Mouse (Mus musculus) testis, postnatal 14 days (tissue): ENCODE data around the gene Paqr5.
A peak's percentile ranks its signal among the peaks of the same experiment; 100 is the strongest.

Source experiments
- DNase-seq: peaks from one replicate; pipeline ENCODE4 v3.0.0; 2021; ENCODE audit warnings: low spot score

The Paqr5 gene

DNA sequence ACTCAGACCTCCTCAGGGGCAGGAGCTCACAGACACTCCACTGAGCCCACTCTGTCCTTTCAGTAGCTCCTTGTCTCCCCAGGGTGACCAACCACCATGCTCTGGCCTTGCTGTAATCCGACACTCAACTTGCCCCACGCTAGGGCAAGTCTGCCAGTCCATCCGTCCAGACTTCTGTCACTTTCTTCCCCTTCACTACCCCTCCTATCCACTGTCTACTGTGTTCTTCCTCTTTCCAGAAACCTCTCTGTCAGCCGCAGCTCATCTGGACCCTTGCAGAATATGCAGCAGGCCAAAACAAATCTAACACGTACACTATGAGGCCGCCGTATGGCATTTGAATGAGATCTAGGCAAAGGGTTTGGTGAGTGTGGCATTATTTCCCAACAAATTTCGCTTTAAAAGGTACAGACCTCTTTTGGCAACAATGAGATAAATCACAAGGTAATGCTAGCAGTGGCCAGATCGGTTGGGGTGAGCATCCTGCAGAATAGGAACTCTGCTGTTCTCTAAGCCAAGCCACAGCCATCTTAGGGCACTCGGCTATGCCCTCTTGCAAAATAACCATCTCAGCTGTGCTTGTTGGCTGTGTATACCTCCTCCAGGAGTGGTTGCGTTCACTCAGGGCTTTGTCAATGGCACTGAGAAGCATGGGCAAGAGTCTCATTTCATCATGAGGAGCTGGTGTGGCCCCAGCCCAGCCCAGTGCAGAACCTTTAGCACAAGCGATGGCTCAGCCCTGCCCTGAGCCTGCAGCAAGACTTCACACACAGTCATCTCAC is 13.1 kb downstream of the Paqr5 start:
- DNase-seq = no peak

GRCm38 (mm10) chr9:62008360-62008759 is 18.3 kb downstream of the Paqr5 start:
- no peak for DNase-seq

DNA sequence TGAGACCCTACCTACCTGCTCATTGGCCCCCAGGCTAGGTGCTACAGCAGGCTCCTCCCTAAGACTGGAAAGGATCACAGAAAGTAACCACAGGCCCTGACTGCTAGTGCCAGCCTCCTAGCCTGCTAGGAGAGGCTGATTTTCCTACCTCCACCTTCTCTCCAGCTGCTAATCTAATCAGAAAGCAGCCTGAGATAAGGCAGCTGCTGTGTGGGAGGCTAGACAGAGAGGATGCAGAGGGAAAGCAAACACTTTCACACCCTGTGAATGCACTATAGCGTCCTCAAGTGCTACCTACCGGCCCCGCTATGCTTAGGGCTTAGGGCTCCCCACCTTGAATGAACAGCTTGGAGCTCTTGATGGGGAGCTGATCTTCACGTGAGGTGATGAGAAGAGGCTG is 19.6 kb downstream of the Paqr5 start:
- DNase-seq = no peak

- no peak for DNase-seq
These were observed 23.0 kb downstream of the Paqr5 start for GRCm38 (mm10) chr9:62003611-62004010.

GRCm38 (mm10) chr9:61999653-62000420 is 26.8 kb downstream of the Paqr5 start:
- peak; percentile 21 for DNase-seq

DNA sequence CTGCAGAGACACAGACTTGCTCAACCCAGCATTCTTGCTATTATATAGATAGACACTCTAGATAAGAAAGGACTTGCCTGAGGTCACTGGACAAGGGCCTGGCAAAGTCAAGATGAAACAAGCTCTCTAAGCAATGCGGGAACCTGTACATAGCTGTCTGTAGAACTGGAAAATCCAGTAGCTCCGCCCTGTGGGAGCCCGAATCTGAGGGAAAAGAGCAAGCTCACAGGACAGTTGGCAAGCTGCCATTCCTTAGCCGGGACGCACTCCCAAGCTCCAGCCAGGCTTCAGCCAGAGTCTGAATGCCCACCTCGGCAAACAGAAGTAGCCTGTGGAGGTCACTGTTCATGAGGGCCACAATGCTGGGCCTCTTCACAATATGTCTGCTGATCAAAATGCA is 28.8 kb downstream of the Paqr5 start:
- peak; percentile 18 for DNase-seq

- no peak for DNase-seq
These were observed 35.5 kb downstream of the Paqr5 start for GRCm38 (mm10) chr9:61991158-61991557.

DNA sequence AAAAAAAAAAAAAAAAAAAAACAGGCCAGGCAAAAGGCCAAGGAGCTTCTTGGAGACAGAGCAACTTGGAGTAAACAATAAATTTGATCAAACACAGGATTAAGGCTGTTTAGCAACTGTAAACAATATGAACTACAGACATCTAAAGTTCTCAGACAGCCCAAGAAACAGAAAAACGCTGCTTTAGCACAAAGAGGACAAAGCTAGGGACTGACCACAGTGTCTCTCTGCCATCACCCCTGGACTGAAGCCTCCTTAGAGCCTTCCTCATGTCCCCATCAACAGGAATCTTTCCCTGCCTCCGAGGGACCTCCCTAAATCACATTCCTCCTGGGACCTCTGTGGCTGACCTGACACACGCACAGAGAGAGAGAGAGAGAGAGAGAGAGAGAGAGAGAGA is 35.9 kb downstream of the Paqr5 start:
- DNase-seq = no peak

GRCm38 (mm10) chr9:61986055-61986454 is 40.6 kb downstream of the Paqr5 start:
- no peak for DNase-seq

- DNase-seq = no peak
These were observed 41.3 kb downstream of the Paqr5 start for GRCm38 (mm10) chr9:61985183-61985863.

GRCm38 (mm10) chr9:61982940-61983620 is 43.6 kb downstream of the Paqr5 start:
- no peak for DNase-seq

- no peak for DNase-seq
These were observed 44.8 kb downstream of the Paqr5 start for GRCm38 (mm10) chr9:61981876-61982275.

GRCm38 (mm10) chr9:61979983-61980382 is 46.7 kb downstream of the Paqr5 start:
- DNase-seq = no peak

DNA sequence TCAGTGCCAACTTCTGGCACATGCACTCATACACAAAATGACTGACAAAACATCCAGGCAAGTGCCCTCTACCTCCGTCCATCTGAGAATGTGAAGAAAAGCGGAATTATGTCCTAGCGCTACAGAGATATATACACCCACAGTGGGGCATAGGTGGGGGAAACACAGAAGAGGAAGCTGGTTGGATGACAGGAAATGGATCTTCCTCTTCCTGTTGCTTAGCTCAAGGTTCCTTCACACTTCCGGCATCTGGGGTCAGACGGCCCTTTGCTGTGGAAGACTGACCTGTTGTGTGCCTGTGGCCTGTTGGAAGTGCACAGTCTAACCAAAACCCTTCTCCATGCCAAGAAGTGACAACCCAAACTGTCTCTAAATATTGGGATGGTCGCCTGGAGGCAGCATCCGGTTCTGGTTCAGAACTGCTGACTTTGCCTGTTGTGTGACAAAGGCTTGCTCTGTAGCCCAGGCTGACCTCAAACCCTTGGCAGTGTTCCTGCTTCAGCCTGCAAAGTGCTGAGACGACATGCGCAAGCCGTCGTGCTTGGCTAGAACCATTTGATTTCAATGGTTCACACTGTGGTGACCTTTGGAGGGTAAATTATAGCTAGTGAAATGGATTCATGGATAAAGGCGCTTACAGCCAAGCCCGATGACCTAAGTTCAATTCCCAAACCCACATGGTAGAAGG is 49.3 kb downstream of the Paqr5 start:
- no peak for DNase-seq

DNA sequence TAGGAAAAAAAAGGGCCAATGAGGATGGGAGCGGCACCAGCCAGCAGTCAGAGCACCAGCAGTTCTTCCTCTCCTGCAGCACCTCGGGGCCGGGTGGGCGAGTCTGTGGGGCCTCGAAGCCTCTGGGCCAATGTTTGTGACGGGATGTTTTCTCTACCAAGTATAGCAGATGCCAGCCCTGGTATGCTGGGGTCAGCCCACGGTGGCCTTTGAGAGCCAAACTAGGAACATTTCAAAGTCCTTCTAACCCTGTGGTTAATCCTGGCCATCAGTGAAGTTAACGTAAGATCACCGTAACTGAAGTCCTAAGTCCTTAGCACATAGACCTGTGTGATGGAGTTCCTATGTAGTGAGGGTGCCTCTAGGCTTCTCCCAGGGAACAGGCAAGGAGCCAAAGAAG is 54.6 kb downstream of the Paqr5 start:
- no peak for DNase-seq

GRCm38 (mm10) chr9:61971045-61971444 is 55.6 kb downstream of the Paqr5 start:
- no peak for DNase-seq

DNA sequence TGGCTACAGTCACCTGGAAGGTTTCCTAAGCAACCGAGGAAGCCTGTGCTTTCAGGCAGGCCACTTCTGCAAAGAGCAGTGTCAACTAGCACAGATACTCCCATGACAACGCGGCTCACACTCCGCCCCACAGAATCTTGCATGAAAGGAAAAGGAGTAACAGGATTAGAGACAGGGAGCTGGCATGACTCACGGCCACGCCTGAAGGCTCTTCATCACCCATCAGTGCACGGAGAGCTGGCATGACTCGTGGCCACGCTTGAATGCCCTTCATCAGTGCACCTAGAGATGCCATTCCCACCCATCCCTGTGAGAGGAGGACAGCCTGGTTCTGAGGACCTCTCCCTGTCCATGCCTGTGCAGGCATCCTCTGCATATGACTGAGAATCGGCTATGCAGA is 59.3 kb downstream of the Paqr5 start:
- DNase-seq = no peak

DNA sequence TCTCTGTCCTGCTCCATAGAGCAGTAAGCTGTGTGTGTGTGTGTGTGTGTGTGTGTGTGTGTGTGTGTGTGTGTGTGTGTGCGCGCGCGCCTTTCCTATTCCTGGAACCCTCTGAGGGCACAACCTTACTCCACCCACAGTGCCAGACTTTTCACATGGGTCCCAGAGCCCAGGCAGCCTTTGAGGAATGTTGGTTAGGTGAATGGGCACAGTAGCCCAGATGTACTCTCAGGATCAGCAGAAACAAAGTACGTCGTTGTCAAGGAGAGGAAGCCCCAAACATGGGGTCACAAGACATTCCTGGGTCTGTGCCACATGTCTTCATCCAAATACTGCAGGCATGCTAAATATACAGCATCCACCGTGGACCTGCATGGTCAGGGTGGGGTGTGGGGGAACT is 60.7 kb downstream of the Paqr5 start:
- DNase-seq = no peak

- DNase-seq = peak; percentile 36
These were observed 61.2 kb downstream of the Paqr5 start for GRCm38 (mm10) chr9:61965411-61965930.

DNA sequence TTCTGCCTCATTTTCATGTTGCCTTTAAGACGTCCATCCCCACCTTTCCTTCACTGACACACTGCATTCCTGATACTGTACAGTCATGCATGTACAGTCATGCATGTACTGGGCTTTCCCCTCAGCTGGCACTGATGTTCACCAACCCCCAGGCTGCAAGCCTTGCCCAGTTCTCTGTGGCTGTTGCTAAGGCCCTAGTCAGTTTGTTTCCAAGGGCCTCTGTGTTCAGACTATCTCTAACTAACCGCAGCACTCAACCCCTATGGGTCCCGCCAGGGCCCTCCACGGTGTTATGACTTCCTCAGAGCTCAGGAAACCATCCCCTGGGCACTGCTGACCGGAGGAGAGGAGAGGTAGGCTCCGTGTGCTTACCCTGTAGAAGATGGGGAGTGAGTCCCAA is 63.3 kb downstream of the Paqr5 start:
- no peak for DNase-seq

DNA sequence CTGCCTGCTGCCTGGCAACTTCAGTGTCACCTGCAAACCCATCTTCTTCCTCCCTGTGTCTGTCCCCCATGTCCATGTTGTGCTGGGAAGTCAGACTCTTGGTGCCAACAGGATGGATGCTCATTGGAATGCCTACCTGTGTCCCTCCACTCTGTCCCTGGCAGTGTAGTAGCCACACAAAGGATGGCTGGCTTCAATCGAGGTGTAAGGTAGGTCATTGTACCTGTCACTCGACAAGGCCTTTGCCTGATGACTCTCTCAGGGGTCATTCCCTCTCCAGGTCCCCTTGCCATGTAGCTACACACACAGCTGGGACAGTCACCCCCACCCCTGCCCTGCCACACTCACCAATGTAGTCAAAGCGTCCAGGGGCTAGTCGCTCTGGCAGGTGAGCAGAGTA is 65.5 kb downstream of the Paqr5 start:
- DNase-seq = no peak

DNA sequence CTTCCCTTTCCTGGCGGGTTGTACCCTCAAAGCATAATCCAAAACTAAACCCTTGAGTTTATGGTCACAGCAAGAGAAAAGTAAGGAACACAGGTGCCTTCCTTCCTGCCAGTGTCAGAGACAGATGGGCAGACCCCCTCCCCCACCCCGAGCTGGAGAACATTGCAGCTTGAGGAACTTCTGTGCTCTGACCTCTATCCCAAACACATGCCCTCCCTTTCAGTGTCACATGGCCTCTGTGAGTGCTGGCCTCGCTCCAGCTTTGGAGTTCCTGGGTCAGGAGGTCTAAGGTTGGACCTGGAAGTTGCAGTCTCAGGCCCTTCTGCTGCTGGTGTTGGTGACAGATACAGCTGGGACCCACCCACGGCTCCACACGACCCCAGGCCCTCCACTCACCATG is 65.9 kb downstream of the Paqr5 start:
- DNase-seq = no peak
